Mouse (Mus musculus) urinary bladder, adult 18-20 months (tissue): ENCODE data around the gene Rnf103.

ENCODE experiments used
- DNase-seq, 2 experiments: peaks; one replicate each; pipeline ENCODE4 v3.0.0; 2022; ENCODE audit warnings: low spot score in 2 of 2, mixed read lengths in 2 of 2

Gene Rnf103

DNA sequence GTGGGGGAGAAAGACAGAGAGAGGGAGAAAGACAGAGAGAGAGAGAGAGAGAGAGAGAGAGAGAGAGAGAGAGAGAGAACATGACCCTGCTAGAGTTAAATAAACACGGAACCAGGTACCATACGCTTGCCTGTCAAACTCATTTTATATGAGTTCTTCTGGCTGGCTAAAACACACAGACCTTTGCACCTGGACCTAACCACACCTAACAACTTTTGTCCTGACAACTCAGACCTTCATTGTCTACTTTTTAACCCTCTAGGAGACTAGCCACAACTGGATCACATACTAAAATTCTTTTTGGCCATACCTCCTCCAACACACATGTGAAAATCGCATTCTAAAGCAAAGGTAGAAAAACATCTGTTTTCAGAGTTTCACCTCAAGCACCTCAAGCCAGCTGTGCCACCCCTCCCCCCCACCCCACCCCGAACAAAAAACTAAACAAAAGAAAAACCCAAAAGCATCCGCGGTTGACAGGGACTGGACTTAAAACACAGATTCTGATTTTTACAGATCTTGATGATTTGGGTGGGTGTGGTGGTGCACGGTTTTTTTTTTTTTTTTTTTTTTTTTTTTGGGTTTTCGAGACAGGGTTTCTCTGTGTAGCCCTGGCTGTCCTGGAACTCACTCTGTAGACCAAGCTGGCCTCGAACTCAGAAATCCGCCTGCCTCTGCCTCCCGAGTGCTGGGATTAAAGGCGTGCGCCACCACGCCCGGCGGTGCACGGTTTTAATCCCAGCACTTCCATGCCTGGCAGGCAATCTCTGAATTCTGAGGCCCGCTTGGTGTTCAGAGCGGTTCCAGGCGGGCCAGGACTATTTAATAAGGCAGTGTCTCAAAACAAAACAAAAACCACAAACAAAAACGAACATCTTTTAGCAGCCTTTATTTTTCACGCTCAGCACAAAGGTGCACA lies 679 bp upstream of the Rnf103 start:
- DNase-seq, result no peak

GRCm38 (mm10) chr6:71494341-71495020 lies 787 bp downstream of the Rnf103 start:
- DNase-seq, result peak; percentile 23 to 71

- DNase-seq, result no peak
Observed at GRCm38 (mm10) chr6:71500575-71500974, 6.9 kb downstream of the Rnf103 start.

DNA sequence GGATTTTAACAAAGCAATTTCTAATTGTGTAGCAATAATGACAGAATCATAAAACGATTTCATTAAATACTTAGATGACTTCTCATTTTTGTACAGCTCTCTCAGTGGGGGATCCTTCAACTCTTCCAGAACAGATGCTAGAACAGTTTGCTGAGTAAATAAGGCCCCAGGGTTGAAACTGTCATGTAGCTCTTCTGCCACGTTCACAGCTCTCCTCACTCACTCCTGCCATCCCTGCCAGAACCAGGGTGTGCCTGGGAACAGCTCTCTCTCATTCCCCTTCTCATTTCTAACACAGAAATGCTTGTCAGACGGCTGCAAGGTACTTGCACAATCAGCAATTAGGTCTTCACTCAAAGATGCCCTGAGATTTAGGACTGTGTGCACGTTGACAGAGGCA lies 9.3 kb downstream of the Rnf103 start:
- no peak for DNase-seq

DNA sequence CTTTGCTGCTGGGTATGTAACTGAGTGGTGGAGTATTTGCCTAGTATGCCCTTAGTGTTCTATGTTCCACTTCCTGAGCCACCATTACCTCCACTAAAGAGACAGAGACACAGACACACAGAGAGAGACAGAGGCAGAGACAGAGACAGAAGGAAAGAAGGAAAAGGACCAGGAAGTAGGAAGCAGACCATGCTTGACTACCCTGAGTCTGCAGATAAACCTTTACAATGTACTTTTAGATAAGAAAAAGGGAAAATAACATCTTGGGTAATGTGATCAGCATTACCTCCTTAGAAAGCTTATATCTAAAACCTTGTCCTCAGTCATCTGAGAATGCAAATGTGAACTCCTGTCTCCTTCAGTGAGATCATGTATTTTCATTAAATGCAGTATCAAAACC lies 10.0 kb downstream of the Rnf103 start:
- DNase-seq, result no peak

GRCm38 (mm10) chr6:71504091-71504490 lies 10.4 kb downstream of the Rnf103 start:
- no peak for DNase-seq

DNA sequence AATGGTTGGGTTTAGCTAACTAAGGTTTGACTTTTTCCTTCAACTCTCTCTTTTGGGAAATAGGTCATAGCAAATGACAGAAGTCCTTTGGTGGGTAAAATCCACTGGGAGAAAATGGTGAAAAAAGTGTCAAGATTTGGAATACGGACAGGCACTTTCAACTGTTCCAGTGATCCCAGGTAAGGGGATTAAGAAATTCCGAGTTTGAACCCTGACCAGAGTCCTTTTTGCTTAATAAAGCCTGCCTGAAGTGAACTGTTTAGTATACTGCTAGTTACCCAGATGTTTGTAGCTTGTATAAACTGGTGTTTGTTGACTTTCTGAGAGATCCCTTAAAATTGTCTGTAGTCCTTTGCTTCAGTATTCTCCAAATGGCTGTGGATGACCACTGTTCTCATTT lies 12.0 kb downstream of the Rnf103 start:
- DNase-seq, result no peak

GRCm38 (mm10) chr6:71519476-71519875 lies 25.8 kb downstream of the Rnf103 start:
- DNase-seq, result no peak

GRCm38 (mm10) chr6:71525556-71525955 lies 31.9 kb downstream of the Rnf103 start:
- DNase-seq, result no peak

DNA sequence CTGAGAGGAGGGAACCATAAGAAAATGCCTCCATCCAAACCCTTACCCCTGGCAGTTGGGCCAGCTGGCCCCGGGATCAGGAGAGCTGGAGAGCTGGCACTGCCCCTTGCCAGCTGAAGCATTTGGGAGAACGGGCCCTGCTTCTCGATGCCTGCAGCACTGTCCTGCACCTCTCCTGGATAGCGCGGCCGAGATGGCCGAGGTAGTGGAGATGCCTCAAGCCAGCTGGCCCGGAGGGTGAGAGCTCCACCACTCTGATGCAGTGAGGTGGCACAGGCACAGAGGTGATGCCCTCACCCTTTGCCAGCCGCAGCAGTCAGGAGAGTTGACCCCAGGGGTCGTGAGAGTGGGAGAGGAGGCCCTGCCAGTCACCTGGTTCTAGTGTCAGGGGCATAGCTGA lies 33.4 kb downstream of the Rnf103 start:
- DNase-seq, result no peak

DNA sequence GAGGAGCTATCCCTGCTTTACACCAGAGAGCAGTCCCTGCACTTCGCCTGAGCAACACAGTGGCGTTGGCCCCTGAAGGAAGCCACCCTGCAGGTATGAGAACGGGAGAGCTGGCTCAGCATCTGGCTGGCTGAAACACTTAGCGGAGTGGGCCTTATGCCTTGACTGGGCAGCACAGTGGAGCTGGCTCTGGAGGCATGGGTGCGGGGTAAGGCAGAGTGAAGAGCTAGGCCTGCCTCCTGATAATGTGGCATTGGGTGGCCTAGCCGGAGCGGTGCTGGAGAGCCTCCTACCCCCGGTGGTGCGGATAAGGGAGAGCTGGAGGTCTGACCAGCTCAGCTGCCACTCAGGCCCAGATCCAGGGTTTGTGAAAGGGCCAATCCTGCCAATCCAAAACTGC lies 34.1 kb downstream of the Rnf103 start:
- DNase-seq, result no peak

- DNase-seq, result no peak
Observed at GRCm38 (mm10) chr6:71530176-71530575, 36.5 kb downstream of the Rnf103 start.

GRCm38 (mm10) chr6:71537286-71537685 lies 43.6 kb downstream of the Rnf103 start:
- DNase-seq, result no peak

- DNase-seq, result peak; percentile 97 to 98
Observed at GRCm38 (mm10) chr6:71543686-71544499, 50.2 kb downstream of the Rnf103 start, which contains the start of gene Chmp3. Gene Chmp3 (plus strand): TSS chr6:71543797.

DNA sequence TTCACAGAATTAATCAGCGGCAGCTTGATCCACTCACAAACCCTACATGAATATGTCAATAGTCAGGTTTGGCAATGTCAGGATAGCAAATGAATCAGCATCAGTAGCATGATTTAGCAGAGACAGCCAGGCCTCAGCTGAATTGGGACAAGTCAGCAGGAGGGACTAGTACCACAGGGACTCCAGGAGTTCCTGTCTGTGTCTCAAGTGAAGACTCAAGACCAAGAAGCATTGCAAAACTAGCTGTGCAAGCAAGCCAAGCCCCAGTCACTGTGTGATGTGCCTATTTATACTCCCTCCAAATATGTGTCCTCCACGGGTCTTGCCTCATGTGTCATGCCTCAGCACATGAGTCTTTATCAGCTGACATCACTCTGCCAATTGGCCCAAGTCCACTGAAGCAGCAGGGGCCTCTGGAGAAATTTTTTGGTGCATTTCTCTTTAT lies 61.8 kb downstream of the Rnf103 start:
- DNase-seq, result no peak

DNA sequence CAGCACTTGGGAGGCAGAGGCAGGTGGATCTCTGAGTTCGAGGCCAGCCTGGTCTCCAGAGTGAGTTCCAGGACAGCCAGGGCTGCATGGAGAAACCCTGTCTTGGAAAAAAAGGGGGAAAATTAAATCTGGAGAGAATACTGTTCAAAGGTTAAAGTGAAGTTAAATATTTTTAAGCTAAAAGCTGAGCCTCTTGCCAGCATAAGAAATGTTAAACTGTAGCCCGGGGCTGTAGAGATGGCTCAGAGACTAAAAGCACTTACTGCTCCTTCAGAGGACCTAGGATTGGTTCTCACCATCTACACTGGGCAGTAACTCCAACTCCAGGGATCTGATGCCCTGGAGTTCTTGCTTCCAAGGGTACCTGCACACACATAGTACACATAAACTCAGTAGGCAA lies 63.1 kb downstream of the Rnf103 start:
- no peak for DNase-seq
